Mouse (Mus musculus): Measurements from ENCODE around the gene Snrnp40. TPM values are rescaled to one million over a fixed set of nuclear protein-coding genes. Genes with fewer than 3 reads are reported as not detected.

Gene Snrnp40
- polyA plus RNA-seq, 1 experiment from 2014 or later, result 173 TPM

DNA sequence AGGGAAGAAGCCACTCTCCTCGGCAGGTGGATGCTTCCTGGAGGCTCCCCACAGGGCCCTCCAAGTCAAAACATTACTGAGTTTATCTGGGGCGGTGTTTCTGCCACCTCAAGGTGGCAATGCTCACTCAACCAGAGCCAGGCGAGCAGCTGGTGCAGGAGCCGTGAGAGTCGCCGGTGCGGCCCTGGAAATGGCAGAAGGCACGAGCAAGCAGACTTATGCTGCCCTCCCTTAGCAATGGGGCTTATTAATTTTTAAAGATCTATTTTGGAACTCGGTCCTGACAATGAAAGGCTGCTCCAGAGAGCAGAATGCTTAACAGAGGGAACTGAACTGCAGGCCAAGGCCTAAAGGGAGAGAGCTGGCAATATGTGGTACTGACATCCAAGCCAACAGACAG is 32.6 kb upstream of the Snrnp40 start:
- Histone ChIP-seq H3K4me2 (no peak overlapping the region), H3K36me3 (peaks cover 79% of the 10 kb centered on the region), H3K9ac (no peak overlapping the region), H3K27me3 (no peaks in the 10 kb centered on the region), H3K9me3 (replicated peaks) (no peaks in the 10 kb centered on the region), H3K4me1 (peaks cover 6% of the 10 kb centered on the region; the same call in 1 of the 2 replicates), H3K4me3 (replicated peaks) (no peak overlapping the region), H3K27ac (peak overlapping the region; percentile 51; the same call in 1 of the 2 replicates)
- 64% methylated on average over 9 of the region's 9 CpGs for WGBS
- ATAC-seq (replicated peaks; ENCODE audit: low FRiP score), result no peak

DNA sequence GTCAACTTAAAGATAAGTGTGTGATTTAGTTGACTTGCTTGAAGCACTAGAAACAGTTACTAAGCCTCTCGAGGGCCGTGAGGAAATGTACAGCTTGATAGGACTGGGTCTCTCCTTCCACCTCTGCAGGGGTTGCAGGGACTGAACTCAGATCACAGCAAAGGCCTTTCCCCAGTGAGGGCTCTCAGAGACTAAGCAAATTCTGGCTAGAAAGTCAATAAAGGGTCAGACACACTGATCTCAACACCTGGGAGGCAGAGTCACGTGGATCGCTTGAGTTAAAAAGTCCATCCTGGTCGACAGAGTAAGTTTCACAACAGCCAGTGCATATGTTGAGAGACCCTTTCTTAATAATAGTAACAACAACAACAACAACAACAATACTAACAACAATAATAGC is 24.1 kb upstream of the Snrnp40 start:
- peaks cover 67% of the 10 kb centered on the region for H3K36me3 ChIP-seq
- no peak overlapping the region for H3K4me2 ChIP-seq
- H3K4me3 ChIP-seq (replicated peaks), result no peak overlapping the region
- ATAC-seq (replicated peaks; ENCODE audit: low FRiP score), result no peak
- 83% methylated on average over 5 of the region's 5 CpGs for WGBS
- H3K9ac ChIP-seq, result no peak overlapping the region
- no peaks in the 10 kb centered on the region for H3K27me3 ChIP-seq
- no peaks in the 10 kb centered on the region for H3K4me1 ChIP-seq
- H3K27ac ChIP-seq, result no peak overlapping the region
- no peaks in the 10 kb centered on the region for H3K9me3 ChIP-seq (replicated peaks)

GRCm38 (mm10) chr4:130341691-130342090 is 18.2 kb upstream of the Snrnp40 start:
- H3K4me2 ChIP-seq, result no peak overlapping the region
- H3K4me1 ChIP-seq, result peaks cover 4% of the 10 kb centered on the region; the same call in 1 of the 2 replicates
- H3K27me3 ChIP-seq, result no peaks in the 10 kb centered on the region
- ATAC-seq (replicated peaks; ENCODE audit: low FRiP score), result no peak
- WGBS, result 17% methylated on average over 4 of the region's 4 CpGs
- H3K36me3 ChIP-seq, result peaks cover 49% of the 10 kb centered on the region
- no peak overlapping the region for H3K4me3 ChIP-seq (replicated peaks)
- no peak overlapping the region for H3K9ac ChIP-seq
- H3K27ac ChIP-seq, result no peak overlapping the region
- H3K9me3 ChIP-seq (replicated peaks), result no peaks in the 10 kb centered on the region

GRCm38 (mm10) chr4:130349666-130350065 is 10.3 kb upstream of the Snrnp40 start:
- WGBS, result 94% methylated on average over 6 of the region's 6 CpGs
- ATAC-seq (replicated peaks; ENCODE audit: low FRiP score), result no peak
- H3K36me3 ChIP-seq, result peaks cover 85% of the 10 kb centered on the region

GRCm38 (mm10) chr4:130350690-130351422 is 9.1 kb upstream of the Snrnp40 start:
- Histone ChIP-seq H3K27me3 (no peaks in the 10 kb centered on the region), H3K4me2 (no peak overlapping the region), H3K4me1 (no peaks in the 10 kb centered on the region), H3K4me3 (replicated peaks) (no peak overlapping the region), H3K9ac (no peak overlapping the region), H3K36me3 (peaks cover 77% of the 10 kb centered on the region), H3K9me3 (replicated peaks) (no peaks in the 10 kb centered on the region), H3K27ac (no peak overlapping the region)
- ATAC-seq (replicated peaks; ENCODE audit: low FRiP score), result no peak
- 88% methylated on average over 16 of the region's 16 CpGs for WGBS

More at GRCm38 (mm10) chr4:130349666-130350065, 10.3 kb upstream of the Snrnp40 start:
- no peaks in the 10 kb centered on the region for H3K4me1 ChIP-seq
- no peak overlapping the region for H3K4me3 ChIP-seq (replicated peaks)
- no peaks in the 10 kb centered on the region for H3K9me3 ChIP-seq (replicated peaks)
- no peak overlapping the region for H3K9ac ChIP-seq
- no peaks in the 10 kb centered on the region for H3K27me3 ChIP-seq
- H3K27ac ChIP-seq, result no peak overlapping the region
- H3K4me2 ChIP-seq, result no peak overlapping the region

DNA sequence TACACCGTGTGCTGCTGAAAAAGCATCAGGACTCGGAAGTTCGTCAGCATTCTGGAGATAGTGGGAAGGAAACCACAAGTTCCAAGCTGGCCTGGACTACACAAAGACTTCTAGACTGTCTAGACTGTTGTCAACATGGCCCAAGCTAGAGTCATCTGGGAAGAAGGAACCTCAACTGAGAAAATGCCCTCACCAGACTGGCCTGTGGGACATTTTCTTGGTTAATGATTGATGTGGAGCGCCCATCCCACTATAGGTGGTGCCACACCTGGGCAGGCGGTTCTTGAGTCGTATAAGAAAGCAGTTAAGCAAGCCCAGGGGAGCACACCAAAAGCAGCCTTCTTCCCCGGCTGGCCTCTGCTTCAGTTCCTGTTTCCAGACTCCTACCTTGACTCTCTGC is 7.3 kb upstream of the Snrnp40 start:
- Histone ChIP-seq H3K9me3 (replicated peaks) (no peaks in the 10 kb centered on the region), H3K27me3 (no peaks in the 10 kb centered on the region), H3K4me3 (replicated peaks) (no peak overlapping the region), H3K4me1 (no peaks in the 10 kb centered on the region), H3K9ac (no peak overlapping the region), H3K4me2 (no peak overlapping the region), H3K36me3 (peaks cover 73% of the 10 kb centered on the region), H3K27ac (no peak overlapping the region)
- no peak for ATAC-seq (replicated peaks; ENCODE audit: low FRiP score)
- 86% methylated on average over 7 of the region's 7 CpGs for WGBS

DNA sequence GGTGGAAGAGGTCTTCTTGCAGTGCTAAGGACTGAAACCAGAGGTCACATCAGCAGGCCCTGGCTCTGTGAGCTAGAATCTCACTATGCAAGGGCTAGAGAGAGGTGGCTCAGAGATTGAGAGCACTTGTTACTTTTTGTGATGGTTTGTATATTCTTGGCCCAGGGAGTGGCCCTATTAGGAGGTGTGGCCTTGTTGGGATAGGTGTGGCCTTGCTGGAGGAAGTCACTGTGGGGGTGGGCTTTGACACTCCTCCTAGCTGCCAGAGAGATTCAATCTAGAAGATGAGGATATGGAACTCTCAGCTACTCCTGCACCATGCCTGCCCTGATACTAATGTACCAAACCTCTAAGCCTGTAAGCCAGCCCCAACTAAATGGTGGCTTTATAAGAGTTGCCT is 2.0 kb upstream of the Snrnp40 start:
- H3K4me2 ChIP-seq, result 0 out of 2 replicates have a peak overlapping the region, but pooled peaks have one; percentile 84
- no peak for ATAC-seq (replicated peaks; ENCODE audit: low FRiP score)
- H3K9me3 ChIP-seq (replicated peaks), result no peaks in the 10 kb centered on the region

GRCm38 (mm10) chr4:130360238-130360590 is 282 bp downstream of the Snrnp40 start:
- peak overlapping the region; percentile 71 for H3K4me2 ChIP-seq
- no peaks in the 10 kb centered on the region for H3K27me3 ChIP-seq
- H3K27ac ChIP-seq, result peak overlapping the region; percentile 81
- 0% methylated on average over 19 of the region's 19 CpGs for WGBS
- H3K4me1 ChIP-seq, result peaks cover 23% of the 10 kb centered on the region
- peak overlapping the region; percentile 87 for H3K4me3 ChIP-seq (replicated peaks)
- H3K36me3 ChIP-seq, result peaks cover 37% of the 10 kb centered on the region
- H3K9ac ChIP-seq, result peak overlapping the region; percentile 92
- no peak for ATAC-seq (replicated peaks; ENCODE audit: low FRiP score)
- no peaks in the 10 kb centered on the region for H3K9me3 ChIP-seq (replicated peaks)

More for the DNA sequence above, 2.0 kb upstream of the Snrnp40 start:
- H3K4me3 ChIP-seq (replicated peaks), result no peak overlapping the region
- peaks cover 23% of the 10 kb centered on the region for H3K4me1 ChIP-seq
- H3K9ac ChIP-seq, result 0 out of 2 replicates have a peak overlapping the region, but pooled peaks have one; percentile 93
- H3K36me3 ChIP-seq, result peaks cover 27% of the 10 kb centered on the region
- H3K27ac ChIP-seq, result no peak overlapping the region
- no peaks in the 10 kb centered on the region for H3K27me3 ChIP-seq

GRCm38 (mm10) chr4:130376675-130377074 is 16.7 kb downstream of the Snrnp40 start:
- H3K9me3 ChIP-seq (replicated peaks), result no peaks in the 10 kb centered on the region
- H3K4me1 ChIP-seq, result no peaks in the 10 kb centered on the region
- ATAC-seq (replicated peaks; ENCODE audit: low FRiP score), result no peak
- H3K4me2 ChIP-seq, result no peak overlapping the region
- H3K27ac ChIP-seq, result no peak overlapping the region
- H3K9ac ChIP-seq, result no peak overlapping the region
- WGBS, result 96% methylated on average over 4 of the region's 4 CpGs
- no peaks in the 10 kb centered on the region for H3K27me3 ChIP-seq
- peaks cover 96% of the 10 kb centered on the region for H3K36me3 ChIP-seq
- no peak overlapping the region for H3K4me3 ChIP-seq (replicated peaks)

DNA sequence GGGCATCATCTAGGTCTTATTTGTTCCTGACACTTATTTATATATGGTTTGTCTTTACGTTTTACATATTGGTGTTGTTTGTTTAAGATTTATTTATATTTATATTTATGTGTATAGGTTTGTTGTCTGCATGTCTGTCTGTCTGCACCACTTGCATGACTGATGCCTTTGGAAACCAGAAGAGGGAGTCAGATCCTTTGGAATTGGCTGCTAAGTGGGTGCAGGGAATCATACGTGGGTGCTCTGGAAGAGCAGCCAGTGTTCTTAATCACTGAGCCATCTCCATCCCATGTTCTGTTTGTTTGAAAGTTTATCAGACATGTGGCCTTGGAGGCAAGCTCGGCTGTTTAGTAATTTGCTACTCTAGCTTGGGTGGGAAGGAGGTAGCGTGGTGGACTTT is 17.6 kb downstream of the Snrnp40 start:
- no peak for ATAC-seq (replicated peaks; ENCODE audit: low FRiP score)
- Histone ChIP-seq H3K36me3 (peaks cover 98% of the 10 kb centered on the region), H3K4me1 (no peaks in the 10 kb centered on the region), H3K9ac (no peak overlapping the region), H3K27me3 (no peaks in the 10 kb centered on the region), H3K9me3 (replicated peaks) (no peaks in the 10 kb centered on the region), H3K27ac (no peak overlapping the region), H3K4me3 (replicated peaks) (no peak overlapping the region), H3K4me2 (no peak overlapping the region)
- WGBS, result 85% methylated on average over 4 of the region's 4 CpGs

- no peak overlapping the region for H3K4me3 ChIP-seq (replicated peaks)
- H3K36me3 ChIP-seq, result peaks cover 97% of the 10 kb centered on the region
- H3K9ac ChIP-seq, result no peak overlapping the region
- no peak overlapping the region for H3K4me2 ChIP-seq
- H3K27ac ChIP-seq, result no peak overlapping the region
- H3K4me1 ChIP-seq, result peaks cover 3% of the 10 kb centered on the region; the same call in 1 of the 2 replicates
- no peaks in the 10 kb centered on the region for H3K9me3 ChIP-seq (replicated peaks)
- no peak for ATAC-seq (replicated peaks; ENCODE audit: low FRiP score)
- H3K27me3 ChIP-seq, result no peaks in the 10 kb centered on the region
- 99% methylated on average over 2 of the region's 2 CpGs for WGBS
Measured at GRCm38 (mm10) chr4:130379181-130379580, 19.2 kb downstream of the Snrnp40 start.

GRCm38 (mm10) chr4:130380418-130380817 is 20.5 kb downstream of the Snrnp40 start:
- Histone ChIP-seq H3K4me2 (no peak overlapping the region), H3K27me3 (no peaks in the 10 kb centered on the region), H3K9ac (no peak overlapping the region), H3K4me1 (peaks cover 10% of the 10 kb centered on the region; the same call in 1 of the 2 replicates), H3K4me3 (replicated peaks) (no peak overlapping the region), H3K27ac (no peak overlapping the region), H3K9me3 (replicated peaks) (no peaks in the 10 kb centered on the region), H3K36me3 (peaks cover 95% of the 10 kb centered on the region)
- 85% methylated on average over 2 of the region's 2 CpGs for WGBS
- ATAC-seq (replicated peaks; ENCODE audit: low FRiP score), result no peak

DNA sequence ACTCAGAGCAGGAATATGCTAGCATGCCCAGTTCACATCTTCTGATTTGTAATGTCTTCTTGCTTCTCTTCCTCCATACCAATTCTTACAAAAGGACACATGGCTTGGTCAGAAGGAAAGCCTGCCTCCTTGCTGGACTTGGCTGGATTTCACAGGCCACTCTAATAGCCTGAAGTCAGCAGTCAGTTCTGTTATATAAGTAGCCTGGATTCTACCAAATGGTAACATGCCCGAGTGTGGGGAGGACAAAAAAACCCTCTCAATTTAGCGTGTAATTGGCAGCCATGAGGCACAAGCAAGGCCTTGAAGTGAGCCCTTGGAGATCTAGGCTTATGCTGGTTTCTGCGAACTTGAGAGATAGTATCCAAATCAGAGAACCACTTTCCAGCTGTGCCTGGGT is 27.3 kb downstream of the Snrnp40 start:
- Histone ChIP-seq H3K4me3 (replicated peaks) (no peak overlapping the region), H3K27ac (no peak overlapping the region), H3K4me2 (no peak overlapping the region), H3K27me3 (no peaks in the 10 kb centered on the region), H3K4me1 (peaks cover 19% of the 10 kb centered on the region; the same call in 1 of the 2 replicates), H3K9me3 (replicated peaks) (no peaks in the 10 kb centered on the region), H3K36me3 (peaks cover 81% of the 10 kb centered on the region), H3K9ac (no peak overlapping the region)
- 87% methylated on average over 3 of the region's 3 CpGs for WGBS
- no peak for ATAC-seq (replicated peaks; ENCODE audit: low FRiP score)
